Mouse (Mus musculus) MEL (cell line): ENCODE data around the gene Vps37b. TPM values are rescaled to one million over a fixed set of nuclear protein-coding genes. Genes with fewer than 3 reads are reported as not detected.

Source experiments
- DNase-seq: peaks from one replicate; pipeline ENCODE4 v3.0.0; 2011; ENCODE audit warnings: low read depth, low spot score
- H3K27ac ChIP-seq: 2 replicates; pipeline ENCODE4 v1.5.1; 2012; ENCODE audit warnings: low read depth, mild to moderate bottlenecking, control low read depth, low read length, moderate library complexity; ENCODE audit not compliant: control insufficient read depth
- H3K27me3 ChIP-seq, 2 experiments: fragments of 150-350 bp in 1 of 2; sonication (generic) in 1 of 2; 2 replicates each; pipeline ENCODE4 v1.6.1; 2012; ENCODE audit warnings: low read length in 2 of 2, mild to moderate bottlenecking in 2 of 2, improper control_type of control experiment in 1 of 2, moderate library complexity in 1 of 2; ENCODE audit not compliant: insufficient read depth in 2 of 2, control insufficient read depth in 1 of 2
- H3K36me3 ChIP-seq, 2 experiments: 2 replicates each; pipeline ENCODE4 v1.6.1; 2012 to 2014; ENCODE audit warnings: low read length in 2 of 2, improper control_type of control experiment in 1 of 2, inconsistent platforms in 1 of 2, mild to moderate bottlenecking in 1 of 2; ENCODE audit not compliant: insufficient read depth in 2 of 2, control insufficient read depth in 1 of 2
- H3K4me1 ChIP-seq, 2 experiments: fragments of 150-350 bp in 1 of 2; sonication (generic) in 1 of 2; 2 replicates each; pipeline ENCODE4 v1.6.1; 2012; ENCODE audit warnings: low read length in 2 of 2, improper control_type of control experiment in 1 of 2, mild to moderate bottlenecking in 1 of 2; ENCODE audit not compliant: insufficient read depth in 2 of 2, control insufficient read depth in 1 of 2
- H3K4me3 ChIP-seq, 2 experiments: fragments of 150-350 bp in 1 of 2; sonication (generic) in 1 of 2; 2 replicates each; pipeline ENCODE4 v1.5.1; 2012; ENCODE audit warnings: low read depth in 2 of 2, low read length in 2 of 2, mild to moderate bottlenecking in 2 of 2, moderate library complexity in 2 of 2, control low read depth in 1 of 2, improper control_type of control experiment in 1 of 2; ENCODE audit not compliant: control insufficient read depth in 1 of 2, insufficient read depth in 1 of 2
- H3K79me2 ChIP-seq: 2 replicates; pipeline ENCODE4 v1.6.1; 2012; ENCODE audit warnings: mild to moderate bottlenecking, low read length, moderate library complexity; ENCODE audit not compliant: control insufficient read depth, poor library complexity, insufficient read depth
- H3K9ac ChIP-seq: 2 replicates; pipeline ENCODE4 v1.6.1; 2012; ENCODE audit warnings: low read depth, mild to moderate bottlenecking, control low read depth, low read length, moderate library complexity; ENCODE audit not compliant: control insufficient read depth, poor library complexity, severe bottlenecking
- H3K9me3 ChIP-seq: fragments of 150-350 bp; sonication (generic); replicated peaks from 2 replicates; pipeline ENCODE4 v1.6.1; 2012; ENCODE audit warnings: mild to moderate bottlenecking, low read length, improper control_type of control experiment, moderate library complexity; ENCODE audit not compliant: insufficient read depth
- CHD2 ChIP-seq: IDR thresholded peaks from 2 replicates; pipeline ENCODE4 v1.6.1; 2011; ENCODE audit warnings: low read length, improper control_type of control experiment
- E2F4 ChIP-seq: IDR thresholded peaks from 2 replicates; pipeline ENCODE4 v1.6.1; 2011; ENCODE audit warnings: low read depth, low read length, improper control_type of control experiment, borderline replicate concordance
- GABPA ChIP-seq: IDR thresholded peaks from 2 replicates; pipeline ENCODE4 v1.6.1; 2012; ENCODE audit warnings: low read depth, mild to moderate bottlenecking, inconsistent platforms, low read length, improper control_type of control experiment, moderate library complexity
- JUND ChIP-seq: IDR thresholded peaks from 2 replicates; pipeline ENCODE4 v1.6.1; 2011; ENCODE audit warnings: low read depth, mild to moderate bottlenecking, improper control_type of control experiment, low read length
- MAZ ChIP-seq: IDR thresholded peaks from 2 replicates; pipeline ENCODE4 v1.6.1; 2012; ENCODE audit warnings: low read depth, mild to moderate bottlenecking, inconsistent platforms, low read length, improper control_type of control experiment
- MYB ChIP-seq: IDR thresholded peaks from 2 replicates; pipeline ENCODE4 v1.6.1; 2011; ENCODE audit warnings: mild to moderate bottlenecking, low read depth, low read length, improper control_type of control experiment
- TBP ChIP-seq: IDR thresholded peaks from 2 replicates; pipeline ENCODE4 v1.8.0; 2011; ENCODE audit warnings: low read depth, low read length, improper control_type of control experiment
- UBTF ChIP-seq: IDR thresholded peaks from 2 replicates; pipeline ENCODE4 v1.6.1; 2012; ENCODE audit warnings: low read depth, mild to moderate bottlenecking, inconsistent platforms, low read length, improper control_type of control experiment, moderate library complexity, borderline replicate concordance; ENCODE audit not compliant: insufficient read depth
- polyA plus RNA-seq, 2 experiments: library from polyadenylated mRNA; stranded (reverse) in 1 of 2; unstranded in 1 of 2; fragments of >175 nt in 1 of 2; fragments of >200 nt in 1 of 2; gene quantifications; 2 replicates each; pipeline versions ENCODE4 v1.2.1 to v1.2.4; 2012; ENCODE audit warnings: low replicate concordance in 2 of 2, low read depth in 1 of 2; ENCODE audit not compliant: insufficient read length in 2 of 2, insufficient read depth in 1 of 2, missing spikeins in 1 of 2
- total RNA-seq: library from RNA; depleted of rRNA; stranded (reverse); fragments of 300-350 nt; gene quantifications from 2 replicates; pipeline ENCODE4 v1.2.3, GENCODE M21; 2012; rRNA removed

Vps37b gene
- total and polyA plus RNA-seq, 3 experiments = 28.6 to 66.0 TPM; not detected in 1

GRCm38 (mm10) chr5:123957213-123957612 is 74.9 kb downstream of the Vps37b start:
- Histone ChIP-seq H3K4me3 (no peak overlapping the region), H3K27ac (no peak overlapping the region), H3K36me3 (peaks cover 0 to 3% of the 10 kb centered on the region in 2 experiments; a peak in 2 of 4 replicates), H3K27me3 (no peaks in the 10 kb centered on the region), H3K9ac (no peak overlapping the region), H3K79me2 (no peaks in the 10 kb centered on the region), H3K4me1 (no peaks in the 10 kb centered on the region)
- DNase-seq = no peak
- TF ChIP-seq E2F4 (no peak), MYB (no peak), JUND (no peak), TBP (no peak), MAZ (no peak), GABPA (no peak), CHD2 (no peak), UBTF (no peak)
- TF ChIP-seq, all 39 proteins: peak for 0
- H3K9me3 ChIP-seq = no peaks in the 10 kb centered on the region

Other genes with a start within 250 kb of the Vps37b start
- not detected in 2 replicates for gene Hcar2, start 166.8 kb downstream of the Vps37b start, total RNA-seq
- gene Hcar2, start 166.8 kb downstream of the Vps37b start, polyA plus RNA-seq = not detected
- gene Hcar1, start 152.2 kb downstream of the Vps37b start, total RNA-seq = not detected in 2 replicates
- gene Hcar1, start 152.2 kb downstream of the Vps37b start, polyA plus RNA-seq = not detected
- gene Denr, start 125.1 kb downstream of the Vps37b start, total RNA-seq = 100 and 109 TPM in 2 replicates
- gene Denr, start 125.1 kb downstream of the Vps37b start, polyA plus RNA-seq = 100 to 1,000 TPM in 1 of 2 experiments, 10 to 100 TPM in 1; 62.4 to 323 TPM
- 1.5 and 2.1 TPM in 2 replicates for gene Gm43518, start 104.9 kb downstream of the Vps37b start, total RNA-seq
- 1 to 10 TPM in 1 of 2 experiments, not detected in 1; 3.6 TPM for gene Gm43518, start 104.9 kb downstream of the Vps37b start, polyA plus RNA-seq
- 7.5 and 8.5 TPM in 2 replicates for gene Ccdc62, start 101.6 kb downstream of the Vps37b start, total RNA-seq
- gene Ccdc62, start 101.6 kb downstream of the Vps37b start, polyA plus RNA-seq = 10 to 100 TPM in 1 of 2 experiments, not detected in 1; 13.4 TPM
- 14.9 and 16.6 TPM in 2 replicates for gene Hip1r, start 58.6 kb downstream of the Vps37b start, total RNA-seq
- 10 to 100 TPM in 1 of 2 experiments, not detected in 1; 31.6 TPM for gene Hip1r, start 58.6 kb downstream of the Vps37b start, polyA plus RNA-seq
- gene Abcb9, start 63.5 kb upstream of the Vps37b start, total RNA-seq = 2.1 and 2.4 TPM in 2 replicates
- gene Abcb9, start 63.5 kb upstream of the Vps37b start, polyA plus RNA-seq = 1 to 10 TPM in 1 of 2 experiments, not detected in 1; 8.1 TPM
- 37.9 and 39.8 TPM in 2 replicates for gene Ogfod2, start 80.0 kb upstream of the Vps37b start, total RNA-seq
- gene Ogfod2, start 80.0 kb upstream of the Vps37b start, polyA plus RNA-seq = 10 to 100 TPM in 1 of 2 experiments, not detected in 1; 51.2 TPM
- gene Arl6ip4, start 83.8 kb upstream of the Vps37b start, total RNA-seq = 57.8 and 60.4 TPM in 2 replicates
- 100 to 1,000 TPM in 1 of 2 experiments, not detected in 1; 128 TPM for gene Arl6ip4, start 83.8 kb upstream of the Vps37b start, polyA plus RNA-seq
- gene Pitpnm2, start 217.5 kb upstream of the Vps37b start, total RNA-seq = 5.7 and 7.0 TPM in 2 replicates
- gene Pitpnm2, start 217.5 kb upstream of the Vps37b start, polyA plus RNA-seq = 10 to 100 TPM in 1 of 2 experiments, not detected in 1; 22.2 TPM